Mouse (Mus musculus): ENCODE results near the gene Sfpq. TPM values are rescaled to one million over a fixed set of nuclear protein-coding genes. Genes with fewer than 3 reads are reported as not detected.

Gene Sfpq
- polyA plus RNA-seq, 2 experiments from 2014 or later: 44.0 to 61.2 TPM

- peak; percentile 22 for ATAC-seq
Observed at GRCm38 (mm10) chr4:127027228-127028190, 6.4 kb downstream of the Sfpq start.

- ATAC-seq: no peak
Observed at GRCm38 (mm10) chr4:127037158-127037557, 16.0 kb downstream of the Sfpq start.

DNA sequence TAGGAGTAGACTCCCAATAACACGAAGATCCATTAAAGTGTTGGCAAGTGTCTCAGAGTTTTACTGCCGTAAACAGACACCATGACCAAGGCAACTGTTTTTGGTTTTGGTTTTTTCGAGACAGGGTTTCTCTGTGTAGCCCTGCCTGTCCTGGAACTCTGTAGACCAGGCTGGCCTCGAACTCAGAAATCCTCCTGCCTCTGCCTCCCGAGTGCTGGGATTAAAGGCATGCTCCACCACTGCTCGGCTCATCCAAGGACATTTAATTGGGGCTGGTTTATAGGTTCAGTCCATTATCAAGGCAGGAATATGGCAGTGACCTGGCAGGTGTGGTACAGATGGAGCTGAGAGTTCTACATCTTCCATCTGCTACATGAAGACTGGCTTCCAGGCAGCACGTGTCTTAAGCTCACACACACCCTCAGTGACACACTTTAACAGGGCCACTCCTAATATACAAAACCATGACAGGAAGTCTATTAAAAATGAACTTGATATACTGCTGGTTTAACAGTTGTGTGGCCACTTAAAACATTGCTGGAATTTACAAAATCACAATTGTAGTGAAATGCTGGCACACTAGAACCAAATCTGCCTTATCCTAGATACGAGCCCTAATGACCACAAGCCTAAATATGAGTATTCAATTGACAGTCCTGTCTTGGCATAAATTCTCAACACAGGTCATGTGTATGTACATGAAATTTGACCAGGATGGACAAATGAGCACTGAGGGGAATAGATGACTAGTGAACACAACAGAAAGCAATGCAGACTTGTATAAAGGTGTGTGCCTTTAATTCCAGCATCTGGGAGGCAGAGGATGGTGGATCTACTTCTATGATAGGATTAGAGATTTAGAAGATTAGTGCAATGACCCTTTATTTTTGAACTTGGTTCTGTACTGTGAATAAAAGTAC, 17.0 kb downstream of the Sfpq start:
- ATAC-seq: no peak

DNA sequence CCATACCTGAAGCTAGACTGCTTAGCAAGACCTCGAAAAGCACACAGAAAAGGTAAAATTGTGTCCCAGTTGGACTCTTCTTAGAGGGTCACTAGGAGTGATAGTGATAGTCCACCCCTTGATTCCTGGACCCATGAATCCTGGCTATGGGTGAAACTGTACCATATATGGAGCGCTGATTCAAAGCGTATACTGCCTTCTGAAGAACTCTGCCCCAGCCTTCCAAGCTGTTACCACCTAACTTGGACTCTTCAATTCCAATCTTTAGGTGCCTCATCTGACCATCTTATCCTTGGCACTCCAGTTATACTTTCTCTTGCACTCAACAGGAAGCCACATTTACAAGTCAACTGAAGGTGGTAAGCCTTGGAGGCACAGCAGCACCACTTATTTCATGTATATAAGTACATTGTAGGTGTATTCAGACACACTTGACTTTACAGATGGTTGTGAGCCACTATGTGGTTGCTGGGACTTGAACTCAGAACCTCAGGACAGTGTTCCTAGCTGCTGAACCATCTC, 17.8 kb downstream of the Sfpq start:
- ATAC-seq: no peak

GRCm38 (mm10) chr4:127039871-127040483, 18.9 kb downstream of the Sfpq start:
- ATAC-seq: no peak

DNA sequence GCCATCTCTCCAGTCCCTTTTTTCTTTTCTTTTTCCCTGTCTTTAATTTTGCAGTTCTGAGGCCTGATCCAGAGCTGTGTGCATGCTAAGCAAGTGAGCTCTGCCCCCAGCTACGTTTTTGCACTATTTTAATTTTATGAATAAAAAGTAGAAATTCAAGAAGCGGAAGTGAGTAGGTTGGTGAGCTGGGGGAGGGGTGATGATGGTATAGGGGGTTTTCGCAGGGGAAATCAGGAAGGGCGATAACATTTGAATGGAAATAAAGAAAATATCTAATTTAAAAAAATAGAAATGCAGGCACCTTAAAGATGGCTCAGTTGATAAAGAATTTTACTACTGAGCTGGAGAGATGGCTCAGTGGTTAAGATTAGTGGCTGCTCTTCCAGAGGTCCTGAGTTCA, 22.4 kb downstream of the Sfpq start:
- peak; percentile 75 for ATAC-seq

GRCm38 (mm10) chr4:127051121-127051520, 30.0 kb downstream of the Sfpq start:
- ATAC-seq: no peak

GRCm38 (mm10) chr4:127053071-127053470, 31.9 kb downstream of the Sfpq start:
- ATAC-seq: no peak

GRCm38 (mm10) chr4:127054522-127055198, 33.5 kb downstream of the Sfpq start:
- ATAC-seq: no peak

- peak; percentile 96 for ATAC-seq
Observed at GRCm38 (mm10) chr4:127060585-127061290, 39.6 kb downstream of the Sfpq start, which contains the start of gene Zmym1. Gene Zmym1, minus strand, starts transcription at chr4:127061152.

DNA sequence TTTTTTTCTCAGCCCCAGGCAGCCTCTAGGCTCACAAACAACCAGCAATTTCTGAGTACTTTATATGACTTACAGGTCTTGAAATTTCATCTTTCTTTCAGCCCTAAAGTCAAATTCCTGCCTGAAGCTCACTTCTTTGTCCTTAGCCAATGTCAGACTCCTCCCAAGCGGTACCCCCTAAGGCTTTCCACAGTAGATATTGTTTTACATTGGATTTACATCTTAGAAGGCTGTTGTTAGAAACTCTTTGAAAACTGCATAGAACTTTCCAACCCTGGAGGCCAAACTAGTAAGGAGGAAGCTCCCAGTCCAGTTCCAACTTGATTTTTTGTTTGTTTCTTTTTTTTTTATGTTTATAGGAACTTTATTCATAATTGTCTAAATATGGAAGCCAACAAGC, 42.9 kb downstream of the Sfpq start:
- ATAC-seq: no peak

GRCm38 (mm10) chr4:127074915-127075314, 53.8 kb downstream of the Sfpq start:
- ATAC-seq: no peak

- ATAC-seq: peak; percentile 96
Observed at GRCm38 (mm10) chr4:127076875-127077548, 55.9 kb downstream of the Sfpq start, which contains the start of gene Zmym6. Gene Zmym6, plus strand, starts transcription at chr4:127077383.

- ATAC-seq: no peak
Observed at GRCm38 (mm10) chr4:127080806-127081205, 59.7 kb downstream of the Sfpq start.

DNA sequence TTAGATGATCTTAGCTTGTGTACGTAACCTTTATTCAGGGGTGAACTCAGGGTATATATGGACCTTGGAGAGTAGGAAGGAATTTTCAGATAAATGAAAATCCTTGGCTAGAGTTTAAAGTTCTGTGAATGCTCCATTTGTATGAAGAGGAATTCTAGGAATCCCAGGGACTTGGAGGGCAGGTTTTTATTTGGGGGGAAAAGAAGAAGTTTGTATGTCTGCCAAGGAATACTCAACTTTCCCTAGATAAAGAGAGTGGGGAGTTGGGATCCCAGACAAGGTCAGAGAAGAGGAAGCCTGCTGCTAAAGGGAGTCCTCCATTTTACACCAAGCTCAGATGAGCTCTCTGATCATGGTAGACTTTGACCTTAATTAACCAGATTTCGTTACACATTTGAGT, 62.0 kb downstream of the Sfpq start:
- ATAC-seq: no peak

GRCm38 (mm10) chr4:127085761-127086160, 64.6 kb downstream of the Sfpq start:
- no peak for ATAC-seq
